Mouse (Mus musculus) liver, embryonic 13.5 days (tissue): Measurements from ENCODE around the gene Runx1. TPM values are rescaled to one million over a fixed set of nuclear protein-coding genes. Genes with fewer than 3 reads are reported as not detected.

Source experiments
- ATAC-seq: fragments of 200-750 bp; cut with Nextera tagmentation; 2 replicates; pipeline ENCODE4 v1.8.0; 2017; ENCODE audit warnings: low read depth, mild to moderate bottlenecking, moderate number of reproducible peaks, moderate library complexity
- DNase-seq: peaks from one replicate; pipeline ENCODE4 v3.0.0; 2022
- H3K27ac ChIP-seq: fragments of 300-500 bp; sonication (generic); 2 replicates; pipeline ENCODE4 v1.5.1; 2015; ENCODE audit warnings: moderate library complexity, mild to moderate bottlenecking, inconsistent platforms
- H3K27me3 ChIP-seq: fragments of 300-500 bp; sonication (generic); 2 replicates; pipeline ENCODE4 v1.6.1; 2015; ENCODE audit warnings: mild to moderate bottlenecking, inconsistent platforms
- H3K36me3 ChIP-seq: fragments of 300-500 bp; sonication (generic); 2 replicates; pipeline ENCODE4 v1.6.1; 2015; ENCODE audit warnings: mild to moderate bottlenecking, inconsistent platforms
- H3K4me1 ChIP-seq: fragments of 300-500 bp; sonication (generic); replicated peaks from 2 replicates; pipeline ENCODE4 v1.6.1; 2015; ENCODE audit warnings: inconsistent platforms
- H3K4me2 ChIP-seq: fragments of 300-500 bp; sonication (generic); 2 replicates; pipeline ENCODE4 v1.6.1; 2015; ENCODE audit warnings: inconsistent platforms, mild to moderate bottlenecking, moderate library complexity
- H3K4me3 ChIP-seq: fragments of 300-500 bp; sonication (generic); replicated peaks from 2 replicates; pipeline ENCODE4 v1.5.1; 2015; ENCODE audit warnings: mild to moderate bottlenecking, inconsistent platforms
- H3K9ac ChIP-seq: fragments of 300-500 bp; sonication (generic); 2 replicates; pipeline ENCODE4 v1.6.1; 2015; ENCODE audit warnings: mild to moderate bottlenecking, inconsistent platforms
- H3K9me3 ChIP-seq: fragments of 300-500 bp; sonication (generic); replicated peaks from 2 replicates; pipeline ENCODE4 v1.6.1; 2016; ENCODE audit warnings: inconsistent platforms
- WGBS: fragments of 180-500 bp; shearing (Covaris S2); methylation state at CpG from one replicate; pipeline ENCODE4 v1.1.7; 2015; ENCODE audit not compliant: insufficient replicate concordance; 5-methylcytosine and 5-hydroxymethylcytosine counted together
- polyA plus RNA-seq: library from polyadenylated mRNA; unstranded; fragments of >200 nt; fragmentation: Nextera tagmentation; extraction: Ambion mirVana; gene quantifications from 2 replicates; pipeline ENCODE4 v1.2.1, GENCODE M21; 2015

Gene Runx1
- polyA plus RNA-seq, 1 experiment from 2014 or later: 5.9 TPM

GRCm38 (mm10) chr16:92792905-92793304 is 33.0 kb downstream of the Runx1 start:
- ATAC-seq: peak; percentile 72

DNA sequence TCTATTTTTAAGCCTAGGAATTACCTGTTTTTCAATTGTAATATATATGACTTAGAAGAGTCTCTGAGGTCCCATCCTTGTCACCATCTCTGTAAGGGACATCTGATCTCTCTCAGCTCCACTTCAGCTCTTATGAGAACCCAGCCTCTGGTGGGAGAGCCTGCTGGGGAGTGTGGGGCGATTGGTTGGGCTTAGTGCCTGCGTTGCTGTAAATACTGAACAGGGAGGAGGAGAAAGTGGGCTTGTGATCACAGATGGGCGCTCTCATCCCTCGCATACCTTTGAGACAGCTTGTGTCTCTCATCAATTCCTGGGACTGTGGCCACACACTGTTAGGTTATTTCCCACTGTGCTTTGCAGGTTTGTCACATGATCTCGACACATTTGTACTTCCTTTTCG is 35.3 kb downstream of the Runx1 start:
- H3K36me3 ChIP-seq: no peaks in the 10 kb centered on the region
- peaks cover 82% of the 10 kb centered on the region for H3K4me1 ChIP-seq
- H3K4me2 ChIP-seq: no peak overlapping the region
- H3K27ac ChIP-seq: no peak overlapping the region
- WGBS: 63% methylated on average over 6 of the region's 6 CpGs
- no peak for ATAC-seq
- no peak overlapping the region for H3K9ac ChIP-seq
- no peak overlapping the region for H3K4me3 ChIP-seq
- no peak for DNase-seq
- H3K9me3 ChIP-seq: no peaks in the 10 kb centered on the region
- no peaks in the 10 kb centered on the region for H3K27me3 ChIP-seq

More at GRCm38 (mm10) chr16:92792905-92793304, 33.0 kb downstream of the Runx1 start:
- no peak for DNase-seq
- H3K4me1 ChIP-seq: peaks cover 79% of the 10 kb centered on the region
- H3K27me3 ChIP-seq: no peaks in the 10 kb centered on the region
- no peaks in the 10 kb centered on the region for H3K9me3 ChIP-seq
- H3K4me3 ChIP-seq: no peak overlapping the region
- H3K9ac ChIP-seq: no peak overlapping the region
- no peaks in the 10 kb centered on the region for H3K36me3 ChIP-seq
- no peak overlapping the region for H3K4me2 ChIP-seq
- 30% methylated on average over 4 of the region's 4 CpGs for WGBS
- peak overlapping the region; percentile 25; the same call in 1 of the 2 replicates for H3K27ac ChIP-seq

GRCm38 (mm10) chr16:92789840-92790239 is 36.1 kb downstream of the Runx1 start:
- no peak overlapping the region for H3K4me2 ChIP-seq
- no peak overlapping the region for H3K4me3 ChIP-seq
- no peaks in the 10 kb centered on the region for H3K36me3 ChIP-seq
- peak overlapping the region; percentile 10; the same call in 1 of the 2 replicates for H3K27ac ChIP-seq
- ATAC-seq (no peak), DNase-seq (no peak)
- WGBS: 69% methylated on average over 4 of the region's 4 CpGs
- H3K4me1 ChIP-seq: peaks cover 82% of the 10 kb centered on the region
- no peak overlapping the region for H3K9ac ChIP-seq
- no peaks in the 10 kb centered on the region for H3K27me3 ChIP-seq
- H3K9me3 ChIP-seq: no peaks in the 10 kb centered on the region

GRCm38 (mm10) chr16:92788446-92788845 is 37.5 kb downstream of the Runx1 start:
- Histone ChIP-seq H3K9me3 (no peaks in the 10 kb centered on the region), H3K36me3 (no peaks in the 10 kb centered on the region), H3K27ac (no peak overlapping the region), H3K27me3 (no peaks in the 10 kb centered on the region), H3K9ac (no peak overlapping the region), H3K4me3 (no peak overlapping the region), H3K4me1 (peaks cover 83% of the 10 kb centered on the region), H3K4me2 (no peak overlapping the region)
- 85% methylated on average over 11 of the region's 11 CpGs for WGBS
- DNase-seq (no peak), ATAC-seq (no peak)

GRCm38 (mm10) chr16:92786883-92787321 is 39.0 kb downstream of the Runx1 start:
- H3K27ac ChIP-seq: peak overlapping the region; percentile 47; the same call in 1 of the 2 replicates

GRCm38 (mm10) chr16:92786276-92786882 is 39.6 kb downstream of the Runx1 start:
- Histone ChIP-seq H3K4me2 (no peak overlapping the region), H3K9me3 (no peaks in the 10 kb centered on the region), H3K4me1 (peaks cover 82% of the 10 kb centered on the region), H3K27ac (peak overlapping the region; percentile 47), H3K27me3 (no peaks in the 10 kb centered on the region), H3K4me3 (no peak overlapping the region), H3K36me3 (no peaks in the 10 kb centered on the region), H3K9ac (no peak overlapping the region)
- ATAC-seq: peak; percentile 29; the same call in 1 of the 2 replicates
- no peak for DNase-seq
- 38% methylated on average over 6 of the region's 6 CpGs for WGBS

More at GRCm38 (mm10) chr16:92786883-92787321, 39.0 kb downstream of the Runx1 start:
- no peak for DNase-seq
- Histone ChIP-seq H3K9me3 (no peaks in the 10 kb centered on the region), H3K27me3 (no peaks in the 10 kb centered on the region), H3K9ac (no peak overlapping the region), H3K4me2 (no peak overlapping the region), H3K36me3 (no peaks in the 10 kb centered on the region), H3K4me1 (peaks cover 86% of the 10 kb centered on the region), H3K4me3 (no peak overlapping the region)
- ATAC-seq: no peak
- WGBS: 35% methylated on average over 5 of the region's 5 CpGs

DNA sequence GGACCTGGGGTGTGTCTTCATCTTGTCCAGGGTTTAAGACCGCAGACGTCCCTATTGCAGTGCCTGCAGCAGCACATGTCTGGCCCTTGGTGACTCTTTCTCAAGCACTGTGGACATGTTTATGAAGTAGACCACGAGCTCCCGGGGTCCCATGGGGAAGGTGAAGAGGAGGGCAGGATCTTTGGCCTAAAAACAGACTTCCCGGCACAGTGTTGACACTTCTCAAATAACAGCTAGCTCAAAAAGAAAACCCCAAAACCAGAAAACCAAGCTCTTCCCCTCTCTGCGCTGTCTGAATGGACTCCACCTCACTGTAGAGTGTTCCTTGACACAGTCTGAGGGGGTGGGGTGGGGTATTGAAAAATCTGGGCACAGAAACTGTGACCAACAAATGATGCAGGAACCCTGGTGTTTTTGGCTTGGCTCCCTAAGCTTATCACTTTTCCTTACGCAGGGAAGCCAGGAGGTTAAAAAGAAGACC is 42.3 kb downstream of the Runx1 start:
- no peak overlapping the region for H3K4me2 ChIP-seq
- no peaks in the 10 kb centered on the region for H3K9me3 ChIP-seq
- DNase-seq: no peak
- 49% methylated on average over 7 of the region's 7 CpGs for WGBS
- no peak for ATAC-seq
- H3K27ac ChIP-seq: no peak overlapping the region
- H3K27me3 ChIP-seq: no peaks in the 10 kb centered on the region
- H3K9ac ChIP-seq: no peak overlapping the region
- no peak overlapping the region for H3K4me3 ChIP-seq
- no peaks in the 10 kb centered on the region for H3K36me3 ChIP-seq
- peaks cover 72% of the 10 kb centered on the region for H3K4me1 ChIP-seq

DNA sequence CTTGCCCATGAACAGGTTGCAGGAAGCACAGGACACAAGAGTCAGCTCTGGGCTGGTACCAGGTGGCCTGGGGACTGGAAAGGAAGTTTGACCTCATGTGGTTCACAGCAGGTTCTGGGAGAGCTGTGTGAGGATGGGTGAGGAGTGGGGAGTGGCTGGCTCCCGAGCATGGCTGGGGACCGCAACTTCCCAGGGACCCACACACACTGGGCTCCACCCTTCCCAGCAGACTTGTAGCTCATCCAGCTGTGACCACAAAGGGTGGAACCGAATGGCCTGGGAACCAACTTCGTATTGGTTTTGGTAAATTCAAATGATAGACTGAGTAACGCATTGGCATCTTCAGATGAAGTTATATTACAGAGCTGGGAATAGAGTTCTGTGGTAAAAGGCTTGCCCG is 43.5 kb downstream of the Runx1 start:
- peaks cover 66% of the 10 kb centered on the region for H3K4me1 ChIP-seq
- no peaks in the 10 kb centered on the region for H3K27me3 ChIP-seq
- DNase-seq: no peak
- WGBS: 54% methylated on average over 6 of the region's 6 CpGs
- H3K4me2 ChIP-seq: no peak overlapping the region
- H3K36me3 ChIP-seq: no peaks in the 10 kb centered on the region
- ATAC-seq: no peak
- H3K9me3 ChIP-seq: no peaks in the 10 kb centered on the region
- no peak overlapping the region for H3K9ac ChIP-seq
- no peak overlapping the region for H3K27ac ChIP-seq
- H3K4me3 ChIP-seq: no peak overlapping the region

- Histone ChIP-seq H3K9ac (no peak overlapping the region), H3K27me3 (no peaks in the 10 kb centered on the region), H3K27ac (no peak overlapping the region), H3K36me3 (no peaks in the 10 kb centered on the region; the same call in 1 of the 2 replicates), H3K4me2 (no peak overlapping the region), H3K4me1 (peaks cover 41% of the 10 kb centered on the region), H3K9me3 (no peaks in the 10 kb centered on the region), H3K4me3 (no peak overlapping the region)
- DNase-seq: no peak
- no peak for ATAC-seq
- WGBS: 84% methylated on average over 9 of the region's 9 CpGs
These were observed 46.0 kb downstream of the Runx1 start for GRCm38 (mm10) chr16:92779896-92780435.

GRCm38 (mm10) chr16:92779175-92779574 is 46.8 kb downstream of the Runx1 start:
- no peak overlapping the region for H3K4me2 ChIP-seq
- H3K9me3 ChIP-seq: no peaks in the 10 kb centered on the region
- ATAC-seq (no peak), DNase-seq (no peak)
- no peak overlapping the region for H3K4me3 ChIP-seq
- peaks cover 33% of the 10 kb centered on the region for H3K4me1 ChIP-seq
- no peaks in the 10 kb centered on the region; the same call in 1 of the 2 replicates for H3K36me3 ChIP-seq
- no peak overlapping the region for H3K27ac ChIP-seq
- H3K27me3 ChIP-seq: no peaks in the 10 kb centered on the region
- WGBS: 85% methylated on average over 2 of the region's 2 CpGs
- H3K9ac ChIP-seq: no peak overlapping the region

GRCm38 (mm10) chr16:92778096-92778780 is 47.7 kb downstream of the Runx1 start:
- DNase-seq (no peak), ATAC-seq (no peak)
- no peak overlapping the region for H3K9ac ChIP-seq
- H3K4me3 ChIP-seq: no peak overlapping the region
- WGBS: 76% methylated on average over 9 of the region's 9 CpGs
- no peak overlapping the region for H3K4me2 ChIP-seq
- no peak overlapping the region for H3K27ac ChIP-seq
- H3K4me1 ChIP-seq: peaks cover 24% of the 10 kb centered on the region
- H3K36me3 ChIP-seq: no peaks in the 10 kb centered on the region; the same call in 1 of the 2 replicates
- no peaks in the 10 kb centered on the region for H3K27me3 ChIP-seq
- no peaks in the 10 kb centered on the region for H3K9me3 ChIP-seq
